Comparison of ENCODE assay signal across 8 mouse cellular contexts in the genomic region with DNA sequence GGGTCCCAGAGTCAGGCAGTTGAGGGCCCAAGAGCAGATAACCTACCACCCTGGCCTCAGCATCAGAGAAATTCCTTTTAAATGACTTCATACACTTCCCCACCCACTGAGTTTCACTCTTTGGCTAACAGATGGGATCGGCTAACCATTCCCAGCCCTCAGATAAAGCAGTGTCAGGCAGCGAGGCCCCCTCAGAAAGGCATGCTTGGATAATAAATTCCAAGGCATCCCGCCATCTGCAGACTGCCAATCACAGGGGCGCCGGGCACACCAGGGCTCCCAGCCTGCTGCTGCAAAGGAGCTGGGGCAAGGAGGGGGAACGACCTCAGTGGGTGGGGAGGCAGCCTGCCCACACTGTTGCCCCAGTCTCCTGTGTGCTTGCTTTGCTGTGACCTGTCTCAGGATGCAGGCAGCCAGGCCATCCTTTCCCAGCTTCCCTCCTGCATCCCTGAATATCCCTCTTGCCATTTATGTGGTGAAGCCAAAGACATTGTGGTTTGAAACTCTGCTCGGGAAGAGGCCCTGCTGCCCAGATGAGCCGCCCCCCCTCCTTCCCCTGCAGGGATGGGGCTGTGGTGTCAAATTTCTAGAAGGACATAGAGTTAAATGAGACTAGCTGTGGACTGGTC.
A peak's percentile ranks its signal among the peaks of the same experiment; 100 is the strongest.
DNase-seq lines count a peak whose midpoint lies in the region; ATAC-seq and TF ChIP-seq lines count a peak whose summit lies in the region.
"Had no signal": no experiment of that assay in that cellular context is flagged by ENCODE, and none has a peak within 500 bp of the region (broad histone marks: within the 10 kb centered on the region; RNA-seq: fewer than 3 reads in every experiment).

No protein-coding gene starts in this region.

- no peaks in the 10 kb centered on the region for H3K27me3 ChIP-seq in limb, embryonic 14.5 days (ENCODE audit: control insufficient read depth, insufficient read depth, low read length)

- TF ChIP-seq POLR2A in limb, embryonic 14.5 days (IDR thresholded peaks at IDR 0.05; ENCODE audit: borderline replicate concordance, extremely low read depth, insufficient read depth, insufficient read length), result no peak

- ATAC-seq in limb, embryonic 14.5 days (ENCODE audit: low FRiP score, low read depth), result peak; percentile 84
- ATAC-seq in erythroblast, adult 5-6 weeks (replicated peaks; ENCODE audit: low FRiP score, poor library complexity, severe bottlenecking), result no peak

- peak; percentile 85 for DNase-seq in 3134 (ENCODE audit: extremely low read depth, insufficient read length, low spot score)
- peak; percentile 83 for DNase-seq in Muller cell, postnatal 12 days (ENCODE audit: inconsistent ontology term)
- DNase-seq in gastrocnemius, adult 2 months, result peak; percentile 38
- peak; percentile 86 for DNase-seq in limb, embryonic 14.5 days (ENCODE audit: low spot score)
- DNase-seq in thymus, postnatal 4 days, result no peak
- DNase-seq in frontal cortex, postnatal 36 days (ENCODE audit: low spot score in 2 of 2), result no peak

- H3K4me1 ChIP-seq in limb, embryonic 14.5 days (ENCODE audit: control insufficient read depth, insufficient read depth, low read length), result peaks cover 20% of the 10 kb centered on the region

- H3K9me3 ChIP-seq in limb, embryonic 14.5 days (ENCODE audit: control insufficient read depth, low read length), result peaks cover 6% of the 10 kb centered on the region

- H3K4me3 ChIP-seq in gastrocnemius, adult 2 months, result no peak overlapping the region
- H3K4me3 ChIP-seq in limb, embryonic 14.5 days (replicated peaks; ENCODE audit: low read length), result no peak overlapping the region

- 2% methylated on average over 8 of the region's 8 CpGs for WGBS in limb, embryonic 14.5 days

- peak overlapping the region; percentile 75 for H3K27ac ChIP-seq in gastrocnemius, adult 2 months
- peak overlapping the region; percentile 70 for H3K27ac ChIP-seq in limb, embryonic 14.5 days (replicated peaks; ENCODE audit: low read depth, low read length)
- H3K27ac ChIP-seq: liver, embryonic 14.5 days had no signal

- no peaks in the 10 kb centered on the region for H3K36me3 ChIP-seq in limb, embryonic 14.5 days (ENCODE audit: control insufficient read depth, insufficient read depth, low read length)

- no peak overlapping the region for H3K9ac ChIP-seq in limb, embryonic 14.5 days (ENCODE audit: low read depth, low read length, severe bottlenecking)
- H3K9ac ChIP-seq: liver, embryonic 14.5 days had no signal

- no peak for TF ChIP-seq CTCF in gastrocnemius, adult 2 months (IDR thresholded peaks at IDR 0.05)

- no peak overlapping the region for H3K4me2 ChIP-seq in limb, embryonic 14.5 days (replicated peaks; ENCODE audit: low read depth, low read length, severe bottlenecking)

- intact Hi-C loops in gastrocnemius, adult 2 months (cut with DNase I), result no loop called here

Comparison
In these comparisons a context has a peak if more than half of its experiments do, and no peak if none do; other contexts are left out.
1. DNase-seq: peak in 3134 (single experiment), Muller cell, postnatal 12 days (single experiment), gastrocnemius, adult 2 months (single experiment) and limb, embryonic 14.5 days (single experiment); none in thymus, postnatal 4 days (single experiment) and frontal cortex, postnatal 36 days (0 of 2).